Mouse (Mus musculus) retina, postnatal 1 day (tissue): ENCODE data around the gene Dedd.
A peak's percentile ranks its signal among the peaks of the same experiment; 100 is the strongest.
"Not testable (repeated sequence)": the region's sequence is repeated elsewhere in the genome, so short reads cannot be mapped to it uniquely, and the experiment has no call there.

Experiments used
- DNase-seq: peaks from one replicate; pipeline ENCODE4 v3.0.0-alpha.2; 2012

Dedd gene

GRCm38 (mm10) chr1:171319748-171320147 is 9.2 kb upstream of the Dedd start:
- no peak for DNase-seq

GRCm38 (mm10) chr1:171320151-171320550 is 8.8 kb upstream of the Dedd start:
- DNase-seq: no peak

DNA sequence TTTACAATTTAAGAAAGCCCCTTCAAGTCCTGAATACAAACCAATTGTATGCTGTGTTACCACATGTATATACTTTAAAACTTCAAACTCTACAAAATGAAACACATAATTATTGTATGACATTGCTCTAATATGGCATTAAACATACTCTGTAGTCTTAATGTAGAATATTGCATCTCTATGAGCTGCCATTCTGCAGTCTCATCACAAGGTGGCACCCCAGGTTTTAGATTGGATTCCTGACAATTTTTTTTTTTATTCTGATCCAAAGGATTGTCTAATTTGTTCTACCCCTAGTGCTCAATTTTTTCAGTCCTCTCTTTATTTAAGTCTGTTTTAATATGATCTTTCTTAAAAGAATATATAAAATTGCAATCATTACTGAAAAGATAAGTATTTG is 7.5 kb upstream of the Dedd start:
- peak; percentile 46 for DNase-seq

- no peak for DNase-seq
Observed at GRCm38 (mm10) chr1:171322012-171322411, 6.9 kb upstream of the Dedd start.

GRCm38 (mm10) chr1:171325571-171325970 is 3.4 kb upstream of the Dedd start:
- no peak for DNase-seq

GRCm38 (mm10) chr1:171326588-171326987 is 2.4 kb upstream of the Dedd start:
- DNase-seq: not testable (repeated sequence)

DNA sequence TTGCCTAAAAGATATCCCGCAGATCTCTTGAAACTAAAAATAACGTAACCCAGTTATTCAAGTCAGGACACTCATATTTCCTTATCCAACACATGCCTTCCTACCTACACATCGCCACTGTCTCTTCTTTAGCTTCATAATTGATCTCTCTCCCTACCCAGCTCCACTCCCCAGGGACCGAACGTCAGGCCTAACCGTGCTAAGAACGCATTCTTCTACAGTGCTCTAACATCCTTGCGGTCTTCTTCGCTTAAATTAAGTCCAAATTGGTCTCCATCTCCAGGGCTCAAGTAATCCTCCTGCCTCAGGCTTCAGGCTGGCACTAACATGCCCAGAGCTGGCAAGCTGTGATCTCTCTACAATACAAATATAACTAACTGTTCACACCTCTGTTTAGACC is 701 bp upstream of the Dedd start:
- DNase-seq: peak; percentile 11

DNA sequence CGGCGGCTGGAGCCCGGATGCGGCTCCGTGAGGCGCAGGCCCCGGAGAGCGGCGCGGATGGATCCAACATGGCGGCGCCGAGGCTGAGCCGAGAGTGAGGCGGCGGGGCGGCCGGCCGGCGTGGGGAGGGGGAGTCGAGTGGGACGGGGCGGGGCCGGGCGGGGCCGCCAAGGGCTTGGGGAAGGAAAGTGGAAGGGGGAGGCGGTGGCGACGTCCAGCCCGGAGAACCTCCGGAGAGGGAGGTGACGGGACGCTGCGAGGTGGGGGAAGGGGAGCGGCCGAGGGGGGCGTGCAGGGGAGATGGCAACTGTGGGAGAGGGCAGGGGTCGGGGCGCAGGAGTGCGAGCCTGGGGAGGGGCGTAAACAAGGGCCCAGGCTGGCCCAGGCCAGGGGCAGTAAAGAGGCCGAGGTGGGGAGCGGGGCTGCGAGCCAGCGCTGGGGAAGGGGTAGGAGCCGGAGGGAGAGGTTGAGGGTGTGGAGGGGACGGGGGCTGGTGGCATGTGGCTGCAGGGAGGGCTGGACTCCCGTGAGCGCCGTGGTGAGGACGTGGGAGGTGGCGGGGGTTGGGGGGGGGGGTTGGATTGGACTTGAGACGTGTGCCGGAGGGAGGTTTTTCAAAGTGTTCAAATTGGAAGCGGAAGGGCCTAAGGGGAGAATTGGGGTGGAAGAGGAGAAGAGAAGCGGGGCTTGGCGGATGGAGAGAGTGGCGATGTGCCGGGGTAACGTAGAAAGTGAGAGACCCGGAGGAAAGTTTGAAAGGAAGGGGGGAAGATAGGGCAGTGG is 679 bp downstream of the Dedd start:
- DNase-seq: peak; percentile 93

DNA sequence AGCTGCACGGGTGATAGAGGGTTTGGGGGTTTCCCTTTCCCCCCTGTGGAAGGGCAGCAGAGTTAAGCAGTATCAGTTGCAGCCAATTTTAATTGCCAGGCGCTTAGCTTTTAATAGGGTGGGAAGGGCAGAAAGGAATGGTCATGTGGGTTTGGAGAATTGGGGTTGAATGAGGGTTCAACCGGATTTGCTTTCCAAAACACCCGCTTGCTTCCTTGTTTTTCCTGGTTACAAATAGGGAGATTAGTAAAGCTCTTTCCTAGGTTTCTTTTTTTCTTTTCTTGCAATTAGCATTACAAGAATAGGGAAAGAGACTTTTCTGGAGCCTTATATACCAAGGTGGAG is 1.2 kb downstream of the Dedd start:
- DNase-seq: no peak

- DNase-seq: no peak
Observed at GRCm38 (mm10) chr1:171342262-171343207, 13.6 kb downstream of the Dedd start.

DNA sequence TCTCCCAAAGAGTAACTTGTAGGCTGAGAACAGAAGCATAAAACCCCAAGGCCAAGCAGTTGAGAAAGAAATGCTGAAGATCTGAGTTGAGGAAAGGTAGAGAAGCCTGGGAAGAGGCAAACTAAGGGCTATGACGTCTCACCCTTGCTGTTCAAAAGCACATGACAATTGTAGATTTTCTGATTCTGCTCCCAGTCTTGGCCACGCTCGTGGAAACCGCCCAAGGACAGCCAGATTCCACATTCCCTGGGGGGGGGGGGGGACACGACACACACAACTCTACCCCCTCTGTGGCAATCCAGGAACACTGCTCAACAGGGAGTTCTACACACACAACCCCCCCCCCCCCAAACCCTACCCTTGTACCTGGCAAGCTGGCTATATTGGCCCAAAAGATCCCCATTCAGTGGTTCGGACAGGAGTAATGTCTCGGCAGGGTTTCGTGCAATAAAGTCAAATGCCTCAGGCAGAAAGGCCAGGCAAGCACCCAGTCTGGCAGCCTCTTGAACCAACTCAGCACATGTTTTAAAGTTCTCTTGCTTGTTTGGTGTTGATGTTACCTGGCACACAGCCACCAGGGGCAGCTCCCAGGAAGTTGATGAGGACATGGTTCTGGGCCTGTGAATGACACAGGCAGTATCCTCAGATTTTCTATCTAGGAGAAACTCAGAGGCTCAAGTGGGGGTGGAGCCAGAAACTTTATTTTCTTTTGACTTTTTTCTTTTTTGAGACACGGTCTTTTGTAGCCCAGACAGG is 15.2 kb downstream of the Dedd start:
- DNase-seq: peak; percentile 17

GRCm38 (mm10) chr1:171344715-171345114 is 15.8 kb downstream of the Dedd start:
- DNase-seq: no peak

DNA sequence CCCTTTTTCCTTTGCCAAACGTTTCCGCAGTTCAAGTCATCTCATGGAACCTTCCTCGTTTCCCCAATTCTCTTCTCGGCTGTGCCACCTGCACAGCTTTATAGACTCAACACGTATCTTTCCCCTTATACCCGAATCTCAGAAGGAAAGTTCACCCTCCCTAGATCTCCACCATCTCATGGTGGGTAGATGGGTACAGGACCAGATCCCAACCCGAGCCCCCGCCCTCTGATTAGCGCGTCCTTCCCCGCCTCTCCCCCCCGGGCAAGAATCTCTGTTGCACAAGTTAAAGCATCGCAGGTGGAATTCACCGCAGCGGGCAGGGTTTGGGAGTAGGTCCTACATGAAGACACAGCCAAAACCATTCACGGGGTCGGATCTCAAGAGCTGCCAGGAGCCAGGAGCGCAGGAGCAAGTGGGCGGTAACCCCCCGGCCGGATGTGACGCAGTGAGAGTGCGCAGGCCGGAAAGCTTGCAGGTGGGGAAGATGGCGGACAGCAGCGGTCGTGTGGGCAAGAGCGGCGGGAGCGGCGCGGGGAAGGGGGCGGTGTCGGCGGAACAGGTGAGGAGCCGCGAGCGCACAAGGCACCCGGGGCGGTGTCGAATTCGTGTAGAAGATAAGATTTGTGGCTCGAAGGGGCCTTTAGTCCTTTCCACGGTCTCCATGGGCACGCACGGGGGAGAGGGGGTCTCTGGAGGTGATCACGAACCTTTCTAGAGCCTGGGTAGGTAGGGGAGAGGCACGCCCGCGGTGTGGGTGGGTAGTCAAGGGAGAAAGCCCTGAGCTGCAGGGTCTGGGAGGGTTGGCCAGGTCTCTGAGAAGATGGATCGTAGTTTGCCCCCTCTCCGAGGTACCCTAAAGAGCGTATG is 16.5 kb downstream of the Dedd start, which contains the start of the genes Nit1 and Pfdn2:
Gene Nit1, minus strand, starts transcription at position 422 of the 870 bp plus-strand sequence.
Gene Pfdn2, plus strand, starts transcription at position 446 of the 870 bp plus-strand sequence.
- peak; percentile 95 for DNase-seq

- no peak for DNase-seq
Observed at GRCm38 (mm10) chr1:171346095-171346450, 17.1 kb downstream of the Dedd start.

- DNase-seq: no peak
Observed at GRCm38 (mm10) chr1:171348665-171349064, 19.7 kb downstream of the Dedd start.

GRCm38 (mm10) chr1:171349210-171349609 is 20.3 kb downstream of the Dedd start:
- DNase-seq: no peak

- peak; percentile 44 for DNase-seq
Observed at GRCm38 (mm10) chr1:171355812-171356340, 26.9 kb downstream of the Dedd start.

GRCm38 (mm10) chr1:171356814-171357213 is 27.9 kb downstream of the Dedd start:
- DNase-seq: no peak

DNA sequence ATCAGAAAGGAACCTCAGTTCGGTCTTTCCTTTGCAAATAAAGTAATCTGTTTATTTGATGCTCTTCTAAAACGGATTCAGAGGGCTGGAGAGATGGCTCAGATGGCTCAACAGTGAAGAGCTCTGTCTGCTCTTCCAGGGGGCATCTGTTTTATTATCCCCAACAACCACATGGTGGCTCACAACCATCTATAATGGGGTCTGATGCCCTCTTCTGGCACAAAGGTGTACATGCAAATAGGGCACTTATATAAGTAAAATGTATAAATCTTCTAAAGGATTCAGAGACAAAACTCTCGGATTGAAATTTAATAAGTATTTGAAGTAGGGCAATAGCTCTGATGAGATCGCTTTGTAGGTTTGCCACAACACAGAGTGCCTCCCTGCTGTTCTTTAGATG is 29.5 kb downstream of the Dedd start:
- peak; percentile 76 for DNase-seq

DNA sequence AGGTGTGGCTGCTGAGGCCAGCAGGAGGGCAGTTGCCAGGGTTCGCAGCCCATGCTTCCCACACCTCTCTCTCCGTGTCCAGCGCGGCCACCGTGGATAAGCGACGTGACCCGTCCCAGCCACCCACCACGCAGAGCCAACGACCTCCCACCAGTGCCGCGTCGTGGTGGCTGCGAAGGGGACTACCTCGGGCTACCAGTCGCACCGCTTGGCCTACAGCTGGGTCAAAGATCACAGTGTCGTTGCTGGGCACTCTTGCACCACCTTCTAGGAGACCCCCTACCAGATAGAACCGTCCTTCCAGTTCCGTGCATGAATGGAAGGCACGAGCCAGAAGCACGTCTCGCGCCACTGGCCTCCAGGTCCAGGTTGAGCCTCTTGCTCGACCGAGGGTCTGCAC is 31.3 kb downstream of the Dedd start:
- no peak for DNase-seq

GRCm38 (mm10) chr1:171360656-171361055 is 31.7 kb downstream of the Dedd start, which contains the start of gene Klhdc9:
Klhdc9 (minus strand) TSS chr1:171360798.
- peak; percentile 98 for DNase-seq
